Mouse (Mus musculus) neural tube, embryonic 13.5 days (tissue): Measurements from ENCODE around the gene Pusl1. TPM values are rescaled to one million over a fixed set of nuclear protein-coding genes. Genes with fewer than 3 reads are reported as not detected.

Source experiments
- ATAC-seq: fragments of 200-750 bp; cut with Nextera tagmentation; 2 replicates; pipeline ENCODE4 v1.8.0; 2017; ENCODE audit warnings: low read depth, mild to moderate bottlenecking, moderate TSS enrichment, moderate library complexity
- H3K27ac ChIP-seq: fragments of 300-500 bp; sonication (generic); replicated peaks from 2 replicates; pipeline ENCODE4 v1.5.1; 2015; ENCODE audit warnings: moderate library complexity, mild to moderate bottlenecking, inconsistent platforms
- H3K27me3 ChIP-seq: fragments of 300-500 bp; sonication (generic); 2 replicates; pipeline ENCODE4 v1.6.1; 2015; ENCODE audit warnings: mild to moderate bottlenecking, inconsistent platforms
- H3K36me3 ChIP-seq: fragments of 300-500 bp; sonication (generic); 2 replicates; pipeline ENCODE4 v1.6.1; 2015; ENCODE audit warnings: mild to moderate bottlenecking, inconsistent platforms
- H3K4me1 ChIP-seq: fragments of 300-500 bp; sonication (generic); replicated peaks from 2 replicates; pipeline ENCODE4 v1.6.1; 2015; ENCODE audit warnings: inconsistent platforms
- H3K4me2 ChIP-seq: fragments of 300-500 bp; sonication (generic); 2 replicates; pipeline ENCODE4 v1.6.1; 2015; ENCODE audit warnings: inconsistent platforms, mild to moderate bottlenecking, moderate library complexity
- H3K4me3 ChIP-seq: fragments of 300-500 bp; sonication (generic); 2 replicates; pipeline ENCODE4 v1.5.1; 2015; ENCODE audit warnings: mild to moderate bottlenecking, inconsistent platforms
- H3K9ac ChIP-seq: fragments of 300-500 bp; sonication (generic); 2 replicates; pipeline ENCODE4 v1.6.1; 2015; ENCODE audit warnings: moderate library complexity, mild to moderate bottlenecking, inconsistent platforms
- H3K9me3 ChIP-seq: fragments of 300-500 bp; sonication (generic); 2 replicates; pipeline ENCODE4 v1.6.1; 2016; ENCODE audit warnings: inconsistent platforms
- WGBS: fragments of 180-500 bp; shearing (Covaris S2); methylation state at CpG from one replicate; pipeline ENCODE4 v1.1.7; 2015; 5-methylcytosine and 5-hydroxymethylcytosine counted together
- polyA plus RNA-seq: library from polyadenylated mRNA; unstranded; fragments of >200 nt; fragmentation: Nextera tagmentation; extraction: Ambion mirVana; gene quantifications from 2 replicates; pipeline ENCODE4 v1.2.1, GENCODE M21; 2015

Gene Pusl1
- polyA plus RNA-seq, 1 experiment from 2014 or later: 51.5 TPM

DNA sequence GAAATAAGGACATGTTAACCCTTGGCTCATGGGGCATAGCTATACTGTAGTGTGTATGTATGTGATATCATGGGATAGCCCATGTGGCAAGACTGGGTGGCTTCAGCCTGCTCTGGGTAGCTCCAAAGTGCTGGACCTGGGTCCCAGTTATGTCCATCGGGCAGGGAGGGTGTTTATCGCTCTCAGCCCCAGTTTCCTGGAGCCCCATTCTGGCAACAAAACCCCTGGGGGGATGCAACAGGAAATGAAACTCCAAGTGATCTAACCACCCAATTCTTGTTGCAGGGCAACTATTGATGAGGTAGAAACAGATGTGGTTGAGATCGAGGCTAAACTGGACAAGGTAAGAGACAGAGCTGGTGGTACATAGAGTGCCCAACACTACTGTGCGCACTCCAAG, 4.2 kb upstream of the Pusl1 start:
- no peak for ATAC-seq
- no peaks in the 10 kb centered on the region for H3K9me3 ChIP-seq
- no peak overlapping the region for H3K9ac ChIP-seq
- H3K4me3 ChIP-seq: 0 out of 2 replicates have a peak overlapping the region, but pooled peaks have one; percentile 88
- WGBS: 91% methylated on average over 4 of the region's 4 CpGs
- peaks cover 38% of the 10 kb centered on the region for H3K4me1 ChIP-seq
- peak overlapping the region; percentile 99 for H3K4me2 ChIP-seq
- H3K27ac ChIP-seq: no peak overlapping the region
- peaks cover 44% of the 10 kb centered on the region for H3K36me3 ChIP-seq
- H3K27me3 ChIP-seq: no peaks in the 10 kb centered on the region

DNA sequence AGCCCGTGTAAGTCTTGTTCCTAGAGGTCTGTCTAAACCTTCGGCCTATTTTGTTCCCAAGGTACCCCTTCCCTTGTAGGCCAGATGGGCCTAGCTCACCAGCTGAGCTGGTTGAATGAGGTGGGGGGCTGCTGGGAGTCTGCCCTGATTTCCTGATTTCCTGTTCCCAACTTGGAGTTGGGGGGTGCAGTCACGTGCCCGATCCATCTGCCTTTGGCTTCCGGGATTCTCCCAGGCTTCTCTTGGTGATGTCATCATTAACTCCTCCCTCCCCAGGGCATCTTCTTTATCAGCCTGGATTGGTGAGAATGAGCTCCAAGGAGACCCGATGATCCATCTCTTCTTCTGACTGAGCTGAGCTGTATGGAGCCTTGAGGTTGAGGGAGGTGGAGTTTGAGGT, 3.6 kb upstream of the Pusl1 start:
- H3K4me1 ChIP-seq: peaks cover 44% of the 10 kb centered on the region

DNA sequence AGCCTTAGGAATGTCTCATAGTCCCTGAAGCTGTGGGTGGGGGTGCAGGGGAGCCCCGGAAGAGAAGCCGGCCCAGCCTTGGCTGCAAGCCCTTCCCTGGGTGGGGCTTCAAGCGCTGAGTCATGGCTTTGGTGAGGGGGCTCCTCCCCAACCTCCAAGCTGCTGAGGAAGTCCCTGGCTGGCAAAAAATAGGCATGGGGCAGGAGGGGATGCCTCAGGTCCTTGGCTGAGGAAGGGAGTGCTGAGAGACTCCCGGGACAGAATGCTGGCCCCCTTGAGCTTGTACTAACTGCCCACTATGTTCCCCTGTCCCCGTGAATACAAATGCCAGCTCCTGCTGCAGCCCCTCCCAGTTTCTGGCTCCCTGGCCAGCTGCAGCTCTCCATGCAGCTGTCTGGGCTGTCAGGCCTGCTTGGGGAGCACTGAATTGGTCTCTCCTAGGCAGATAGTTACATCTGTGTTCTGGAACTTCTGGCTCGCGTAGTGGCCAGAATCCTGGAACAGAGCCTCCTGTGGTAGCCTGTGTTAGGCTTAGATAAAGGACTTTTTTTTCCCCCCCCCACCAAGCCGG, 2.8 kb upstream of the Pusl1 start:
- H3K9me3 ChIP-seq: no peaks in the 10 kb centered on the region
- peak overlapping the region; percentile 99 for H3K4me2 ChIP-seq
- no peak for ATAC-seq
- H3K36me3 ChIP-seq: peaks cover 35% of the 10 kb centered on the region
- 33% methylated on average over 8 of the region's 8 CpGs for WGBS
- H3K4me1 ChIP-seq: peaks cover 52% of the 10 kb centered on the region
- peak overlapping the region; percentile 94 for H3K9ac ChIP-seq
- H3K27ac ChIP-seq: peak overlapping the region; percentile 65
- no peaks in the 10 kb centered on the region for H3K27me3 ChIP-seq
- peak overlapping the region; percentile 88 for H3K4me3 ChIP-seq

More for the DNA sequence above, 3.6 kb upstream of the Pusl1 start:
- Histone ChIP-seq H3K4me2 (peak overlapping the region; percentile 99), H3K9ac (peak overlapping the region; percentile 94), H3K36me3 (peaks cover 38% of the 10 kb centered on the region), H3K27ac (peak overlapping the region; percentile 65), H3K9me3 (no peaks in the 10 kb centered on the region), H3K27me3 (no peaks in the 10 kb centered on the region), H3K4me3 (peak overlapping the region; percentile 88)
- WGBS: 40% methylated on average over 6 of the region's 6 CpGs
- ATAC-seq: no peak

DNA sequence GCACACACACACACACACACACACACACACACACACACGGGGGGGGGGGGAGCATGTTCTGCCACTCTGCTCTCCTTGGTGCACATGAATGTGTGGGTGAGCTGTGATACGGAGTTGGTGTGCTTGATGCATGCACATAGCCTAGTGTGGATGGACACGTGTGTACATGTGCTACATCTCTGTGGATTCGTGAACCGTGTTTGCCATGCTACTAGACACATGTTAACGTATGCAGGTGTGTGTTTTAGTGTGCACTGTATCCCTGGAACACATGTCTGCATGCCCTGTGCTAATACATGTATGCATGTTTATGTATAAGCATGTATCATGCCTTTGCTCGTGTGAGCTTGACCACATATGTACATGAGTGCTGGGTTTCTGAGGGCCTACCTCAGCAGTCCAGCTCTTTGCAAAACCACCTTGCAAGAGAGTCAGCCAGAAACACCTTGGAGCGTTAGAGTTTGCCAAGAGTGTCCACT, 1.7 kb upstream of the Pusl1 start:
- Histone ChIP-seq H3K4me1 (peaks cover 52% of the 10 kb centered on the region), H3K27ac (no peak overlapping the region; the same call in 1 of the 2 replicates), H3K4me3 (peak overlapping the region; percentile 88), H3K9me3 (no peaks in the 10 kb centered on the region), H3K36me3 (peaks cover 35% of the 10 kb centered on the region), H3K9ac (peak overlapping the region; percentile 94), H3K4me2 (peak overlapping the region; percentile 99), H3K27me3 (no peaks in the 10 kb centered on the region)
- 73% methylated on average over 8 of the region's 8 CpGs for WGBS
- no peak for ATAC-seq

DNA sequence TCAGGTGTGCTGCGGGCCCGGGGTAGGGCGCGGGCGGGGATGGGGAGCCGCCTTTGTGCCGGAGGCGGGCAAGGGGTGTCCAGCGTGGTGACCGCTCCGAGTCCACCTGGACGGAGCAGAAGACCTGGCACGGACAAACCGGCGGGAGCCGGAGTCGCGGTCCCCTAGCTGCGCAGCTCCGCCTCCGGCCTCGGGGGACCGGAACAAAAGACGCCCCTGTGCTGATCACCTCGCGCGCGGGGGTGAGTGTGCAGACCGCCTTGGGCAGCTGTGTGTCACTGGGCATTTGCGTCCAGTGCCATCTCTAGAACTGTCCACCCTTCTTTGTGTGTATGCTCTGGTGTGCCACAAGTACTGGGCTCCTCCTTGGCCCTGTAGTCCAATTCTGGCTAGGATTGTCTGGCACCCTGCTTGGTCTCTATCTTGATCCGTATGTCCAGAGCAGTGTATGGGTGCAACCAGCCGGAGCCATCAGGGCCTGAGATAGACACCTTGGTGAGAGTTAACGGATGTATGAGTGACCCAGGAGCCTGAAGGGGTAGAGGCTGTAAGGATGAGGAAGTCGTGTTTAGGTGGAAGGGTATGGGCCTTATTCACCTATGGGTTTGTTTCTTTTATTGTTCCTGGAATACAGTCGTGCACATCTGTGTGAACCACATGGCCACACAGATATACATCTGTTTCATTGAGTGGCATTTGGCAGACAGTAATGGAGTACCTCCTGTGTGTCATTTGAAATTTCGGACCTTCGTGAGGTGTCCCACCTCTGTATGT, 1.0 kb upstream of the Pusl1 start:
- peaks cover 52% of the 10 kb centered on the region for H3K4me1 ChIP-seq
- peak; percentile 58 for ATAC-seq
- H3K27me3 ChIP-seq: no peaks in the 10 kb centered on the region
- H3K9ac ChIP-seq: peak overlapping the region; percentile 94
- H3K27ac ChIP-seq: peak overlapping the region; percentile 100
- peak overlapping the region; percentile 88 for H3K4me3 ChIP-seq
- peaks cover 38% of the 10 kb centered on the region for H3K36me3 ChIP-seq
- H3K4me2 ChIP-seq: peak overlapping the region; percentile 99
- no peaks in the 10 kb centered on the region for H3K9me3 ChIP-seq
- 5% methylated on average over 37 of the region's 37 CpGs for WGBS

DNA sequence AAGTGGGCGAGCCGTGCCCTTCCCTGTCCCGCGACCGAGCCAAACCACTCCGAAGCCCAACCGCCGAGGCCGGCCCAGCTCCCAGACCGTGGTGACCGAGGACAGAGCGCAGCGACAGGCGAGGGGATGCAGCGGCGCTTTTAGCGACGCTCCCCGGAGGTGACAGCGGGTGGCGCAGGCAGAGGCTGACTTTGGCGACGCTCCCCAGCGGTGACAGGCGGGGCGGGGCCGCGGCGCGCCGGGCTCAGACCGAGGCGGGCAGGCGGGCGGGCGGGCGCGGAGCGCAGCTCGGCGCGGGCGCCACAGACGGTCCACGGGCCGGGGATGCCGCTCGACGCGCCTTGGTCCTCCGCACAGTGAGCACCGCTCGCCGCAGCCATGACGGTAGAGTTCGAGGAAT, 436 bp upstream of the Pusl1 start:
- peak overlapping the region; percentile 88 for H3K4me3 ChIP-seq
- peak overlapping the region; percentile 94 for H3K9ac ChIP-seq
- peak overlapping the region; percentile 99 for H3K4me2 ChIP-seq
- no peaks in the 10 kb centered on the region for H3K27me3 ChIP-seq
- ATAC-seq: peak; percentile 91
- peaks cover 52% of the 10 kb centered on the region for H3K4me1 ChIP-seq
- H3K9me3 ChIP-seq: no peaks in the 10 kb centered on the region
- H3K36me3 ChIP-seq: peaks cover 42% of the 10 kb centered on the region
- 0% methylated on average over 49 of the region's 56 CpGs for WGBS
- peak overlapping the region; percentile 100 for H3K27ac ChIP-seq

DNA sequence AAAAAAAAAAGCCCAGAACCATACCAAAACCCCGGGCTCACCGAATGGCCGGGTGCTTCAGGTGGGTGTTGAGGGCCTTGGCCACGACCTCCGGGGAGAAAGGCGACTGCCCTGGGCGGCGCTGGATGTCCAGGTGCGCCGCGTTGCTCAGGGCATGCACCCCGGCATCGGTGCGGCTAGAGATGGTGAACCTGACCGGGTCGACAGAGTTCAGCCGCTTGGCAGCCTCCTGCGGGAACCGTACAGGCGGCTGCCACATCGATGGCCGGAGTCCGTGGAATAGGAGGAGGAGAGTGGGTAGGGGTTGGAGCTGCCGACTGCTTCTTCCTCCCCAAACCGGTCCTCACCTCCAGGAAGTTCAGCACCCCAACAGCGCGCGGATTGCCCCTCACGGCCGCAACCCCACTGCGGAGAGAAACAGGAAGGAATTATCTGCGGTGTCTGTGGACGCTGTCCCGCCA, 540 bp downstream of the Pusl1 start:
- no peaks in the 10 kb centered on the region for H3K27me3 ChIP-seq
- H3K27ac ChIP-seq: peak overlapping the region; percentile 100
- ATAC-seq: no peak
- peaks cover 42% of the 10 kb centered on the region for H3K36me3 ChIP-seq
- peak overlapping the region; percentile 94 for H3K9ac ChIP-seq
- peaks cover 52% of the 10 kb centered on the region for H3K4me1 ChIP-seq
- under 1% methylated on average over 34 of the region's 34 CpGs for WGBS
- H3K4me2 ChIP-seq: peak overlapping the region; percentile 99
- peak overlapping the region; percentile 88 for H3K4me3 ChIP-seq
- H3K9me3 ChIP-seq: no peaks in the 10 kb centered on the region

DNA sequence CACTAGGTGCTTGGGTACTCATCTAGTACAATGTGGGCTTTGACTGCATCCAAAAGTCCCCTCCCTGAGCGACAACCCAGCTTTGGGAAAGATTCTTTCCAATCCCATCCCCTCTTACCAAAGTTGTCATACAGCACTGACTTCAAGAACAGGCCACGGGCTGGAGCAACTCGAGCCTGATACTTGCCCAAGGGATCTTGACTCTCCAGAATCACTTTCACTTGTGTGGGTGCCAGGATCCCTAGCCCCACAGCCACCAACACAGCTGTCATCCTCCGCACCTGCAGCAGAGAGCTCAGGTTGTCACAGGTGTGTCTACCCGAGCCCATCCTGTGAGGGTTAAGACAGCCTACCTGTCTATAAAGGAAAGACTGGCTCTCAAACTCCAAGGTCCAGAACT, 2.3 kb downstream of the Pusl1 start:
- ATAC-seq: no peak
- WGBS: 84% methylated on average over 5 of the region's 5 CpGs
- H3K9me3 ChIP-seq: no peaks in the 10 kb centered on the region

DNA sequence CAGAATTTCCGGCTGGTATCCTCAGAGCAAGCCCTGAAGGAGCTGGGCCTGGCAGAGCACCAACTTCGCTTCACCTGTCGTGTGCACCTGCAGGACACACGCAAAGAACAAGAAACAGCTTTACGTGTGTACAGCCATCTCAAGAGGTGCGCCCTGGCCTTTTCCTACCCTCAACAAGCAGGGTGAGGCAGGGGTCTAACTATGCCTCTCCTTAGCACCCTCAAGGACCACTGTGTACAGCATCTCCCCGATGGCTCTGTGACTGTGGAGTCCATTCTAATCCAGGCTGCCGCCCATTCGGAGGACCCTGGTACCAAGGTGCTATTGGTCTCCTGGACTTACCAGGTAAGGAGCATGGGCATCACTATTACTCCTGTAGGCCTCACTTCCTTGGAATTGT, 3.4 kb downstream of the Pusl1 start:
- WGBS: 96% methylated on average over 9 of the region's 9 CpGs
- peaks cover 24% of the 10 kb centered on the region for H3K4me1 ChIP-seq
- no peaks in the 10 kb centered on the region for H3K9me3 ChIP-seq
- H3K27ac ChIP-seq: no peak overlapping the region
- no peaks in the 10 kb centered on the region for H3K27me3 ChIP-seq
- H3K4me3 ChIP-seq: no peak overlapping the region
- no peak for ATAC-seq
- H3K36me3 ChIP-seq: peaks cover 59% of the 10 kb centered on the region
- H3K9ac ChIP-seq: no peak overlapping the region
- no peak overlapping the region for H3K4me2 ChIP-seq

More for the DNA sequence above, 2.3 kb downstream of the Pusl1 start:
- no peak overlapping the region for H3K4me2 ChIP-seq
- peaks cover 55% of the 10 kb centered on the region for H3K36me3 ChIP-seq
- H3K27me3 ChIP-seq: no peaks in the 10 kb centered on the region
- peaks cover 35% of the 10 kb centered on the region for H3K4me1 ChIP-seq
- H3K27ac ChIP-seq: no peak overlapping the region
- no peak overlapping the region for H3K4me3 ChIP-seq
- no peak overlapping the region for H3K9ac ChIP-seq

DNA sequence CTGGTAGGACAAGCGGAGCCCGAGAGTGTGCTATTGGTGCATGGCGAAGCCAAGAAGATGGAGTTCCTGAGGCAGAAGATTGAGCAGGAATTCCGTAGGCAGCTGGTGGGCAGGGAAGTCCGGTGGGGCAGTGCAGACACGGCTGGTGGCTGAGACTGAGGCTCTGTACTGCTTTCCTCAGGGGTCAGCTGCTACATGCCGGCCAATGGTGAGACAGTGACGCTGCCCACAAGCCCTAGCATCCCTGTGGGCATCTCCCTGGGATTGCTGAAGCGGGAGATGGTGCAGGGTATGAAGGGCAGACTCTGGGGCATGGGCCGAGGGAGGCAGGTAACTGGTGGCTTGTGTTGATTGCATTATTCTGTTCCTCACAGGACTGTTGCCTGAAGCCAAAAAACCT, 3.9 kb downstream of the Pusl1 start:
- Histone ChIP-seq H3K9ac (no peak overlapping the region), H3K27ac (no peak overlapping the region), H3K4me2 (no peak overlapping the region), H3K9me3 (no peaks in the 10 kb centered on the region), H3K27me3 (no peaks in the 10 kb centered on the region), H3K36me3 (peaks cover 59% of the 10 kb centered on the region), H3K4me1 (peaks cover 19% of the 10 kb centered on the region), H3K4me3 (no peak overlapping the region)
- WGBS: 91% methylated on average over 10 of the region's 10 CpGs
- ATAC-seq: no peak

DNA sequence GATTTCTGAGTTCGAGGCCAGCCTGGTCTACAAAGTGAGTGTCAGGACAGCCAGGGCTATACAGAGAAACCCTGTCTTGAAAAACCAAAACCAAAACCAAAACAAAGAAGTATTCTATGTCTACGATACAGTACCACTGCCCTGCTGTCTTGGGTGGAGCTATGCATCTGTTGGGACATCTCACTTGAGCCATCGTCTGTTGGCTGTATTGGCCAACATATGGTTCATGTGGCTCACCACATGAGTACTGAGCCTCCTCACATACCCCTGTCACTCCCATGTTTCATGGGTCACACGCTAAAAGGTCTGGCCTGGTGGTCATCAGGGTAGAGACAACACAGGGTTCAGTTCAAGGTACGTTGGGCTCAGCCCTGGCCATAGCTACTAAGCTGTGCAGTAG, 5.3 kb downstream of the Pusl1 start:
- Histone ChIP-seq H3K27ac (no peak overlapping the region), H3K27me3 (no peaks in the 10 kb centered on the region), H3K4me2 (no peak overlapping the region), H3K9ac (no peak overlapping the region), H3K4me3 (no peak overlapping the region), H3K9me3 (no peaks in the 10 kb centered on the region), H3K36me3 (peaks cover 59% of the 10 kb centered on the region), H3K4me1 (peaks cover 17% of the 10 kb centered on the region)
- WGBS: 91% methylated on average over 5 of the region's 5 CpGs
- no peak for ATAC-seq

DNA sequence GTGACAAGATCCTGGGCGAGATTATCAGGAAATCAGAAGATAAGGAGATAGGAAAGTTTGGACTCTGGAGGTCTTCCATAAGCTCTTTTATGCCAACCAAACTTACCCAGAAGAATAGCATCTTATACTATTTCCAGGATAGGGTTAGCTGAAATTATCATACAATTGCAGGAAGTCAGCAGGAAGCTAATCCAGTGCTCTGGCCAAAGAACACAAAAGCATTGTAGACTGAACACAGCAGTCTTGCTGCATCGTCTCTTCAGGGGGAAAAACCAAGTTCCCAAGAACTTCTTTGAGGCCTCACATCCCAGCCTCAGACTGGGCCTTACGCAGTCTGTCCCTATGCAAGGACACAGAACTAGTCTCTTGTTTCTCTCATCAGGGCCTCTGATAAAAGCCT, 8.0 kb downstream of the Pusl1 start:
- H3K9ac ChIP-seq: no peak overlapping the region
- H3K4me2 ChIP-seq: no peak overlapping the region
- no peak overlapping the region for H3K27ac ChIP-seq
- no peaks in the 10 kb centered on the region for H3K9me3 ChIP-seq
- no peak for ATAC-seq
- no peaks in the 10 kb centered on the region for H3K27me3 ChIP-seq
- H3K4me3 ChIP-seq: no peak overlapping the region
- H3K4me1 ChIP-seq: no peaks in the 10 kb centered on the region
- 81% methylated on average over 3 of the region's 3 CpGs for WGBS
- H3K36me3 ChIP-seq: peaks cover 51% of the 10 kb centered on the region
